Mouse (Mus musculus): ENCODE measurements at regions not wholly inside any gene's neighbourhood (a gene's known extent, or its start where the extent isn't known, plus 50 kb on each side); places are given as distances from the start of the nearest gene placed in this dataset.
A peak's percentile ranks its signal among the peaks of the same experiment; 100 is the strongest.

DNA sequence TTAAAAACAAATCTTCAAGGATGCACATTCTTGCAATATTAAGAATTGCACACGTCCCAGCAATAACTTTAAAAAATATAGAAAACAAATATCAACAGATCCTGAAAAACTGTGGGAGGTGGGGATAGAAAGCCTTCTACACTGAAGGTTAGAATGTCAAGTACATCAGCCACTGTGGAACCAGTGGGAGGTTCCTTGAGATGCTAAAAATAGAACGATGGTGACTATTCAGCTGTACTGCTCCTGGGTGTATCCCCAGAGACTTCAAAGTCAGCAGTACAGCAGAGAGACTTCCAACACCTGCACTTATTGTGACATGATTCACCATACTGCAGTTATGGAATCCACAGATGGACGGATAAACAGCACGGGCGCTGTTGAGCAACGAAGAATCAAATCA is 524.7 kb upstream of the Gm19410 start:
- TF ChIP-seq CTCF (conservative IDR thresholded peaks at IDR 0.05; ENCODE audit: low read length): no peak
- Histone ChIP-seq H3K4me1 (replicated peaks; ENCODE audit: low read depth, low read length) (peaks cover 19% of the 10 kb centered on the region), H3K9me3 (ENCODE audit: low read length) (no peaks in the 10 kb centered on the region), H3K36me3 (ENCODE audit: insufficient read depth, low read length) (no peaks in the 10 kb centered on the region), H3K27me3 (ENCODE audit: insufficient read depth, low read length) (no peaks in the 10 kb centered on the region), H3K4me3 (replicated peaks; ENCODE audit: low read length) (no peak overlapping the region)

DNA sequence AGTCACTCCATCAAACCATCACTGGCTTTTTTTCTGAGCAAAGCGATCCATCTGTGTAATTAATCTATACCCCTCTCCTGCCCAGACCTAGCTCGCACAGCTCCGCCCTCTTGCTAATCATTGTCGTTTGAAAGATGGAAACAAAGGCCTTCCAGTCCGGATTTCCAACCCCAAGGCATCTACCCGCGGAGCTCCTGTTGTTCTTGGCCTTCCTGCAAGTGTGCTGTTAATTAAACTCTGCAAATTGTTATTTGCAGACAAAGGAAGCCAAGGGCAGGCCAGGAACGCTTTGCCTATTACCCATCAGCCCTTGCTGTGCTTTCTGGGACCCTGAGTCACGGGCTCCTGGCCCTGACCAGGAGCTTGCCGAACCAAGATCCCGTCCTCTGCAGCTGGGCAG is 522.0 kb upstream of the Gm19410 start:
- Histone ChIP-seq H3K4me1 (replicated peaks; ENCODE audit: low read depth, low read length) (peaks cover 19% of the 10 kb centered on the region), H3K9me3 (ENCODE audit: low read length) (no peaks in the 10 kb centered on the region), H3K36me3 (ENCODE audit: insufficient read depth, low read length) (no peaks in the 10 kb centered on the region), H3K4me3 (replicated peaks; ENCODE audit: low read length) (peak overlapping the region; percentile 20; the same call in 1 of the 2 replicates), H3K27me3 (ENCODE audit: insufficient read depth, low read length) (no peaks in the 10 kb centered on the region)
- TF ChIP-seq NANOG (IDR thresholded peaks at IDR 0.05; ENCODE audit: borderline replicate concordance, low read length) (no peak), CTCF (conservative IDR thresholded peaks at IDR 0.05; ENCODE audit: low read length) (no peak), POU5F1 (IDR thresholded peaks at IDR 0.05; ENCODE audit: borderline replicate concordance, low read length) (no peak)

- H3K4me1 ChIP-seq (replicated peaks; ENCODE audit: low read depth, low read length): 0 out of 2 replicates have a peak, but pooled peaks cover under 1% of the 10 kb centered on the region
- H3K27me3 ChIP-seq (ENCODE audit: insufficient read depth, low read length): no peaks in the 10 kb centered on the region
- H3K4me3 ChIP-seq (replicated peaks; ENCODE audit: low read length): no peak overlapping the region
- H3K36me3 ChIP-seq (ENCODE audit: insufficient read depth, low read length): no peaks in the 10 kb centered on the region
- TF ChIP-seq NANOG (IDR thresholded peaks at IDR 0.05; ENCODE audit: borderline replicate concordance, low read length): no peak
- no peak for TF ChIP-seq POU5F1 (IDR thresholded peaks at IDR 0.05; ENCODE audit: borderline replicate concordance, low read length)
- TF ChIP-seq CTCF (conservative IDR thresholded peaks at IDR 0.05; ENCODE audit: low read length): no peak
- no peaks in the 10 kb centered on the region for H3K9me3 ChIP-seq (ENCODE audit: low read length)
Observed at GRCm38 (mm10) chr8:35249747-35250375, 515.7 kb upstream of the Gm19410 start.

GRCm38 (mm10) chr8:35250641-35251040 is 514.9 kb upstream of the Gm19410 start:
- H3K27me3 ChIP-seq (ENCODE audit: insufficient read depth, low read length): no peaks in the 10 kb centered on the region
- H3K36me3 ChIP-seq (ENCODE audit: insufficient read depth, low read length): no peaks in the 10 kb centered on the region
- no peaks in the 10 kb centered on the region for H3K9me3 ChIP-seq (ENCODE audit: low read length)
- no peak overlapping the region for H3K4me3 ChIP-seq (replicated peaks; ENCODE audit: low read length)
- no peaks in the 10 kb centered on the region for H3K4me1 ChIP-seq (replicated peaks; ENCODE audit: low read depth, low read length)
- TF ChIP-seq POU5F1 (IDR thresholded peaks at IDR 0.05; ENCODE audit: borderline replicate concordance, low read length): no peak

DNA sequence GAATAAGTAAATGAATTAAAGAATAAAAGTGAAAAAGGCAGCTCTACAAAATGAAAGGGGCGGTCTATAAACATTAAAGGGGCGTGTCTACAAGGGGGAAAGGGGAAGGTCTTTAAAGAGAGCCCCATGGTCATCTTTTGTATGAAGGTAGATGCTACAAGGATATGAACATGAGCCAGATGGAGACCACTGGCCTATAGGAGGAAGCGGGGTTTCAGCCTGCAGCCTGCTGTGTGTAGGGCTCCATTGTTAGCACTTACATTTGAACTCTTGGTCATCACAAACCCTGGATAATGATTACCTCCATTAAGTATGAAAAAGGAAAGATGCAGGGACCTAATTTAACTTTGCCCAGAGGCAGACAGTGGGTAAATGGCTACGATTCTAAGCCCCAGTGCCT is 511.6 kb upstream of the Gm19410 start:
- H3K36me3 ChIP-seq (ENCODE audit: insufficient read depth, low read length): no peaks in the 10 kb centered on the region
- no peak overlapping the region for H3K4me3 ChIP-seq (replicated peaks; ENCODE audit: low read length)
- no peaks in the 10 kb centered on the region for H3K4me1 ChIP-seq (replicated peaks; ENCODE audit: low read depth, low read length)
- TF ChIP-seq POU5F1 (IDR thresholded peaks at IDR 0.05; ENCODE audit: borderline replicate concordance, low read length): no peak
- no peak for TF ChIP-seq CTCF (conservative IDR thresholded peaks at IDR 0.05; ENCODE audit: low read length)
- TF ChIP-seq NANOG (IDR thresholded peaks at IDR 0.05; ENCODE audit: borderline replicate concordance, low read length): no peak
- no peaks in the 10 kb centered on the region for H3K27me3 ChIP-seq (ENCODE audit: insufficient read depth, low read length)
- H3K9me3 ChIP-seq (ENCODE audit: low read length): peaks cover 25% of the 10 kb centered on the region

GRCm38 (mm10) chr8:35255327-35255726 is 510.3 kb upstream of the Gm19410 start:
- Histone ChIP-seq H3K4me3 (replicated peaks; ENCODE audit: low read length) (no peak overlapping the region), H3K36me3 (ENCODE audit: insufficient read depth, low read length) (no peaks in the 10 kb centered on the region), H3K27me3 (ENCODE audit: insufficient read depth, low read length) (no peaks in the 10 kb centered on the region), H3K9me3 (ENCODE audit: low read length) (peaks cover 26% of the 10 kb centered on the region), H3K4me1 (replicated peaks; ENCODE audit: low read depth, low read length) (no peaks in the 10 kb centered on the region)
- no peak for TF ChIP-seq CTCF (conservative IDR thresholded peaks at IDR 0.05; ENCODE audit: low read length)
- TF ChIP-seq NANOG (IDR thresholded peaks at IDR 0.05; ENCODE audit: borderline replicate concordance, low read length): no peak
- TF ChIP-seq POU5F1 (IDR thresholded peaks at IDR 0.05; ENCODE audit: borderline replicate concordance, low read length): no peak

GRCm38 (mm10) chr8:35256958-35257357 is 508.6 kb upstream of the Gm19410 start:
- H3K4me1 ChIP-seq (replicated peaks; ENCODE audit: low read depth, low read length): no peaks in the 10 kb centered on the region
- H3K9me3 ChIP-seq (ENCODE audit: low read length): peaks cover 26% of the 10 kb centered on the region
- H3K4me3 ChIP-seq (replicated peaks; ENCODE audit: low read length): no peak overlapping the region
- TF ChIP-seq NANOG (IDR thresholded peaks at IDR 0.05; ENCODE audit: borderline replicate concordance, low read length): no peak
- TF ChIP-seq CTCF (conservative IDR thresholded peaks at IDR 0.05; ENCODE audit: low read length): peak; percentile 13; the same call in 1 of the 2 replicates
- no peak for TF ChIP-seq POU5F1 (IDR thresholded peaks at IDR 0.05; ENCODE audit: borderline replicate concordance, low read length)
- H3K27me3 ChIP-seq (ENCODE audit: insufficient read depth, low read length): no peaks in the 10 kb centered on the region
- no peaks in the 10 kb centered on the region for H3K36me3 ChIP-seq (ENCODE audit: insufficient read depth, low read length)

DNA sequence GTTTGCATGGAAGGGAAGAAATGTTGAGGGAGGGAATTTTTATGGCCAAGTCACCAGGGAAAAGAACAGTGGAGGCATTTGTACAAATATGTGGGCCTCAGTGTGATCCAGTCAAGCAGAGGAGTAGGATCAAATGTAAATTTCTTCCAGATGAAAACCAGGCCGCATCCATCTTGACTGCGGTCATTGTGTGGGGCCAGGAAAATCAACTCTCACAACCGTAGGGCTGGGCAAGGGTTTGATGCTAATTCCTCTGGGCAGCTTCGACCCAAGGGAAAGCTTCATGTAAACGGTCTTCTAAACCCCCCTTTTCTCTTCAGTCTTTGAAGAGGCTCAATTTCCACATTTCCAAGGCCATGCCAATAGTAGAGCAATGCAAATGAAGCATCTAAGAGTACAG is 497.4 kb upstream of the Gm19410 start:
- Histone ChIP-seq H3K4me3 (replicated peaks; ENCODE audit: low read length) (no peak overlapping the region), H3K9me3 (ENCODE audit: low read length) (peaks cover 27% of the 10 kb centered on the region), H3K27me3 (ENCODE audit: insufficient read depth, low read length) (no peaks in the 10 kb centered on the region), H3K36me3 (ENCODE audit: insufficient read depth, low read length) (no peaks in the 10 kb centered on the region), H3K4me1 (replicated peaks; ENCODE audit: low read depth, low read length) (peaks cover 14% of the 10 kb centered on the region)
- TF ChIP-seq NANOG (IDR thresholded peaks at IDR 0.05; ENCODE audit: borderline replicate concordance, low read length) (no peak), CTCF (conservative IDR thresholded peaks at IDR 0.05; ENCODE audit: low read length) (no peak), POU5F1 (IDR thresholded peaks at IDR 0.05; ENCODE audit: borderline replicate concordance, low read length) (no peak)

- Histone ChIP-seq H3K4me1 (replicated peaks; ENCODE audit: low read depth, low read length) (peaks cover 14% of the 10 kb centered on the region), H3K27me3 (ENCODE audit: insufficient read depth, low read length) (no peaks in the 10 kb centered on the region), H3K9me3 (ENCODE audit: low read length) (peaks cover 22% of the 10 kb centered on the region), H3K36me3 (ENCODE audit: insufficient read depth, low read length) (no peaks in the 10 kb centered on the region), H3K4me3 (replicated peaks; ENCODE audit: low read length) (no peak overlapping the region)
- TF ChIP-seq NANOG (IDR thresholded peaks at IDR 0.05; ENCODE audit: borderline replicate concordance, low read length) (no peak), POU5F1 (IDR thresholded peaks at IDR 0.05; ENCODE audit: borderline replicate concordance, low read length) (peak; percentile 60; the same call in 1 of the 2 replicates)
Observed at GRCm38 (mm10) chr8:35268986-35269385, 496.6 kb upstream of the Gm19410 start.

Data from E14TG2a.4 (cell line).